Mouse (Mus musculus): ENCODE measurements at regions not wholly inside any gene's neighbourhood (a gene's known extent, or its start where the extent isn't known, plus 50 kb on each side); places are given as distances from the start of the nearest gene placed in this dataset.
"Not testable (repeated sequence)": the region's sequence is repeated elsewhere in the genome, so short reads cannot be mapped to it uniquely, and the experiment has no call there.

DNA sequence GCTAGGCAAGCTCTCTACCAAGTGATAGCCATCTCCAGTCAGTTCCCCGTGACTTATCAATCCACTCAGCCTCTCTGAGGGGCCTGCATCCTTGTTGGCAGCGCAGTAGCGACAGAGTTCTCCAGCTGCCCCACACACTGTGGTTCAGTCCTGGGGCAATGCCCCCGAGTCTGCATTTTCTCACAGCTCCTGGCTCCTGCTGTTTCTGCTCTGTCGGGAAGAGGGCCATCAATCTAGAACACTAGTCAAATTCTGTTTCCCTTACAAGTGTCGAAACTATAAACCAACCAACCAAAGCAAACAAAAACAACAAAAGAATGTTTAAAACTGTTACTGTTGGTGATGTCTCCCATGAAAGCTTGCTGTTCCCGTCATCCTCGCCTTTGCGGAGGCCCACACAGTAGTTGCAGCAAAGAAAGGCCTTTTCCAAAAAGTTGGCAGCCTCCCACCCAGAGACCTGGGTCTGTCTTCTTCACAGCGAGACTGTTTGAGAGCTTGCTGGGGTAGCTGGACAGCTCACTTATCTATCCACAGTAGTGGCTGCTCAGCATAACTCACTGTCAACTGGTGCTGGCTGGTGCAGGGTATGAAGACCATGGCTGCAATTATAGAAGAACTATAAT is 201.9 kb upstream of the Prok2 start:
- no peak for ATAC-seq (replicated peaks; ENCODE audit: insufficient number of reproducible peaks, low FRiP score, low TSS enrichment, poor library complexity, severe bottlenecking)

DNA sequence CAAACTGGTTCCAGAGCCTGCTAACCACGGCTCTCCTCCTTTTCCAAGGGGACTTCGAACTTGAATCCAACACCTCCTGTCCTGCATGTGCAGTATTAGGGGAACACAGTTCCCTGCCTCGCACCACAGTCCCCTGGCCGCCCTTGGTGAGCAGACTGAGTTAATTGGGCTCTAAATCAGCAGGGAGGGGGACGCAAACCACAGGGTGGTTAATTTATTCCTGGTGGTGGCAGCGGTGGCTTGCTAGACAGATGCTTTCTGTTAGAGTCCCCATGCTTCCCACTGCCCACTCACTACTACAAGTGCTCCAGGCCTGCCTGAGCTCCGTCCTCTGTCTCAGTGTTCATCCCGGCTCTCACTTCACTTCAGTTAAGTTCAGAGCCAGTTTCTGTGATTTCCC is 198.0 kb upstream of the Prok2 start:
- ATAC-seq (replicated peaks; ENCODE audit: insufficient number of reproducible peaks, low FRiP score, low TSS enrichment, poor library complexity, severe bottlenecking), result no peak

DNA sequence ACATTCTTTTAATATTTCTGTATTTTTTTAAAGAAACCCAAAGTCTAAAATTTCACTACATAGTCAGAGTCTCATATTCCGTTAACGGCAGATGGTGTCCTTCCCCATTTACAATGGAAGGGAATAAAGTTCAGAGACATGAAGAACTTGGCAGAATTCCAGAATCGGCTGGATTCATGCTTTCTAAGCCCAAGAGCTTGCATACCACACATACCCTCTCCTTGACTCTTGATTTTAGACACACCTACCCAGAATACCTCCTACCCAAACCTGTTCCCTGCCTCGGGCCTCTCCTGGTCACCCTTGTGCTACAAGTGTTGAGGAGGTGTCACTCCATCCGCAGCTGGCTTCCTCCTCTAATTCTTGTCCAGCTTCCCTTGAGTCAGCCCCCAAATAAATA is 195.8 kb upstream of the Prok2 start:
- ATAC-seq (replicated peaks; ENCODE audit: insufficient number of reproducible peaks, low FRiP score, low TSS enrichment, poor library complexity, severe bottlenecking), result no peak

DNA sequence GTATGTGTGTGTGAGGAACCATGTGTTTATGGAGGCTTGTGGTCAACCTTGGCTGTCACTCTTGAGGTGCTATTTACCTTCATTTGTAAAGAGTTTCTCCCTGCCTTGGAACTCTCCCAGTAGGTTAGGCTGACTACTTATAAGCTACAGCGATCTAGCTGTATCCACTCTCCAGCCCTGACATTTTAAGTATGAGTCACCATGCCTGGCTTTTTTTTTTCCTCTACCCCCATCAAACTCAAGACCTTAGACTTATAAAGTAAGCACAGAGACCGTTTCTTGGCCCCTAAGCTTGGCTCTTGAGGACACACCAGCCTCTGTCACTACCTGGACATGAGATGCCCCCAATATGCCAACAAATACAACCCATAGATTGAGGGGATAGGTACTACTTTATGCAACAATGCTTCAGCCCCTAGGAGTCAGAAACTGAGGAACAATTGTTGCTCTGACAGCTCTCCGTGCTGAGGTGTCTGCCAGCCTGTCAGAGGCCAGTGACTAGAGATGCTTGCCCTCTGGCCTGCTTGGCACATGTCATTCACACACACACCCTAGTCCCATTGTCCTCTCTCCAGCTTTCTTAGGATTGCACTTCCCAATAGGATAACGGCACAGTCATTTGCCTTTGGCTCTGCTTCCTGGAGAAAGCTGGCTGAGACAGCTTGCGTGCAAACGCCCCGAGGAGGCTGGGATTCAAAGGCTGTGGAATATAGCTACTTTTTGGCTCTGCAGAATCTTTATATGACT is 193.8 kb upstream of the Prok2 start:
- no peak for ATAC-seq (replicated peaks; ENCODE audit: insufficient number of reproducible peaks, low FRiP score, low TSS enrichment, poor library complexity, severe bottlenecking)

DNA sequence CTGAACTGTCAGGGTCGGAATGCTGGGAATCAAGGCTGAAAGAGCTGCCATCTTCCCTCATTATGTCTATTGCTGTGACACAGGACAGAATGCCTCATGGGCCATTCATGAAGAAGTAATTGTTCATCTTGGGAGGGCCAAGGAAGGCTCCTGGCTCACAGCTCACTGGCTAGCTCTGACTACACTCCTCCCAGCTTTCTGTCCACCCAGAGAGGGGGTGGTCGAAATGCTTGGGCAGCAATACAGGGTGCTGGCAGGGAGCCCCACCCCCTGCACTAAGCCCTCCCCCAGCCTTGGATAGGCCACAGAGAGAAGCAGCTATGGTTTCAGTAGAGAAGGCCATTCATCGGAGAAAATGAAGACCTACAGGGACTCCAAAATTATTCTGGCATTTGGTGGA is 192.2 kb upstream of the Prok2 start:
- ATAC-seq (replicated peaks; ENCODE audit: insufficient number of reproducible peaks, low FRiP score, low TSS enrichment, poor library complexity, severe bottlenecking), result no peak

DNA sequence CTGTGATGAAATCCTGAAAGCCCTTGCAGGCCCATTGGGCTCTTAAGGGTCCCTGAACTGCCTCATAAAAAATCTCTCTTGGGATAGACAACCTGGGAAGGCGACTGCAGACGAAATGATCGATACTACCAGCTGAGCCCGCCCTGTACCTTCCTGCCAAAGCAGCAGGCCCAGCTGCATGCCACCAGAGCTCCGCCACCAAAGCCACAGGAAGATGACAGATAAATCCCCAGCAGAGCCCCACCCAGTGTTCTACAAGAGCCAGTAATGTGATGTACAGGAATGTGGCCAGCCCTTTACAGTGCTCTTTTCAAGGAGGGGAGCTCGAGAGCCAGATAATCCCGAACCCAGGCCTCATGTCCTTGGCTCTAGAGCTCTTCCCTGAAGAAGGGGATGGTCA is 183.7 kb upstream of the Prok2 start:
- ATAC-seq (replicated peaks; ENCODE audit: insufficient number of reproducible peaks, low FRiP score, low TSS enrichment, poor library complexity, severe bottlenecking), result no peak

- ATAC-seq (replicated peaks; ENCODE audit: insufficient number of reproducible peaks, low FRiP score, low TSS enrichment, poor library complexity, severe bottlenecking), result no peak
Measured at GRCm38 (mm10) chr6:99909459-99909858, 183.3 kb upstream of the Prok2 start.

- no peak for ATAC-seq (replicated peaks; ENCODE audit: insufficient number of reproducible peaks, low FRiP score, low TSS enrichment, poor library complexity, severe bottlenecking)
Measured at GRCm38 (mm10) chr6:99908066-99908465, 181.9 kb upstream of the Prok2 start.

GRCm38 (mm10) chr6:99905194-99905593 is 179.0 kb upstream of the Prok2 start:
- no peak for ATAC-seq (replicated peaks; ENCODE audit: insufficient number of reproducible peaks, low FRiP score, low TSS enrichment, poor library complexity, severe bottlenecking)

- no peak for ATAC-seq (replicated peaks; ENCODE audit: insufficient number of reproducible peaks, low FRiP score, low TSS enrichment, poor library complexity, severe bottlenecking)
Measured at GRCm38 (mm10) chr6:99904607-99905006, 178.4 kb upstream of the Prok2 start.

DNA sequence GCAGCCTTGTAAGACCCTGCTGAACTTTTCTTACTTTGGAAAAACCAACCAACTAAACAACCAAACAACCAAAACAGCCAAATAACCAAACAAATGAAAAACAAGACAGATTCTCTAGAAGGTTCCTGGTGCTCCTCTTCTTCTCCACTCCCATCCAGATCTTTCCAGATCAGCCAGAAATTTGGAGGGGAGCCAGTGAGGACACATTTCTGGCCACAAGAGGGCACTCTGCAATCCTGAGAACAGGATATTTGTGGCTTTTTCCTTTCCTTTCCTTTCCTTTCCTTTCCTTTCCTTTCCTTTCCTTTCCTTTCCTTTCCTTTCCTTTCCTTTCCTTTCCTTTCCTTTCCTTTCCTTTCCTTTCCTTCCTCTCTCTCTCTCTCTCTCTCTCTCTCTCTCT is 177.9 kb upstream of the Prok2 start:
- ATAC-seq (replicated peaks; ENCODE audit: insufficient number of reproducible peaks, low FRiP score, low TSS enrichment, poor library complexity, severe bottlenecking), result not testable (repeated sequence)

DNA sequence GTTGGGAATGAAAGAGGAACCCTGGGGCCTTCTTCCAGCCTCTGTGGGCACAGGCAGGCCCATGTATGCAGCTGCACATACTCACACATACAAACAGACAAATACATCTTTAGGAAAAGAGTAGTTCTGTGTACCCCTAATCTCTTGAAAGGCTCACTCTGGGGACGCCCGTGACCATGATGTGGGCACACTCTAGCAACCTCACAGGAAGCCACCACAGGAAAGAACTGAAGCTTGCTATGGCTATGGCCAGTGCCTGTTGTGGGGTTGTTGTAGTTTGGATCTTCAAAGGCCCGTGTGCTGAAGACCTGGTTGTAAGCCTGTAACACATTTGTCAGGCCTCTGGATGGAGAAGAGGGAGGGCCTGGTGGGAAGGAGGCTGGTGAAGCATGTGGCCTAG is 175.4 kb upstream of the Prok2 start:
- no peak for ATAC-seq (replicated peaks; ENCODE audit: insufficient number of reproducible peaks, low FRiP score, low TSS enrichment, poor library complexity, severe bottlenecking)

GRCm38 (mm10) chr6:99901146-99901545 is 175.0 kb upstream of the Prok2 start:
- ATAC-seq (replicated peaks; ENCODE audit: insufficient number of reproducible peaks, low FRiP score, low TSS enrichment, poor library complexity, severe bottlenecking), result no peak

DNA sequence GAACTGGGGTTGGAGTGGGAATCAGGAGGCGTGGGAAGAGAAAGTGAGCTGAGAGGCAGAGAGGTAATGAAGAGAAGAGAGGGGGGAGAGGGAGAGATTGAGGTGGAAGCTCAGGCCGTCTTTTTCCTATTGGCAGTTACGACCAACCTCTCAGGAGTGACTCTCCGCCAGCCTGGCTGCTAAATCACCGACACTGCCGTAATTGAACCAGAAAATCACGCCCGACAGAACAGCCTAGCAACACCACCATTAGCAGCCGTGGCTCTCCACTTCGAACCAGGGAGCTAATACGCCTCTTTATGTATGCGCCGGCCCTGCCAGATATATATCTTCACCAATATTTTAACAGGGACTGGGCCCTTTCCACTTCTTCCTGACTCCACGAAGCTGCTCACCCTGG is 173.5 kb upstream of the Prok2 start:
- no peak for ATAC-seq (replicated peaks; ENCODE audit: insufficient number of reproducible peaks, low FRiP score, low TSS enrichment, poor library complexity, severe bottlenecking)

DNA sequence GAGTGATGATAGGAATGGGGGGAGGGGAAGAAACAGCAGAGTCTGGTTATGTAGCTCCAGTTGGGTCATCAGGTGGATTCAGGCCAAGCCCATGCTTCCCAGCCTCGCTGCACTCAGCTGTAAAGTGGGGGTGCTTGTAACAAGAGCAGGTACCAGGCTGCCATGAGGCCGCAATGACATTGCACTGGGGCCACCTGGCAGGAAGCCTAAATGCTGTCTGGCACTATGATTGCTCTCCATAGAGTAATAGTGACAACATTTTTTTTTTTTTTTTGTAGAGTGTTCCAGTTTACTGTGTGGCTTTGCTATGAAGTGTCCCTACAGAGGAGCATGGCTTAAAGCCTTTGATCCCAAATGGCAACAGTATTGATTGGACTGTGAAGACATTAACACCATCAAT is 171.9 kb upstream of the Prok2 start:
- ATAC-seq (replicated peaks; ENCODE audit: insufficient number of reproducible peaks, low FRiP score, low TSS enrichment, poor library complexity, severe bottlenecking), result no peak

GRCm38 (mm10) chr6:99895558-99895957 is 169.4 kb upstream of the Prok2 start:
- no peak for ATAC-seq (replicated peaks; ENCODE audit: insufficient number of reproducible peaks, low FRiP score, low TSS enrichment, poor library complexity, severe bottlenecking)

DNA sequence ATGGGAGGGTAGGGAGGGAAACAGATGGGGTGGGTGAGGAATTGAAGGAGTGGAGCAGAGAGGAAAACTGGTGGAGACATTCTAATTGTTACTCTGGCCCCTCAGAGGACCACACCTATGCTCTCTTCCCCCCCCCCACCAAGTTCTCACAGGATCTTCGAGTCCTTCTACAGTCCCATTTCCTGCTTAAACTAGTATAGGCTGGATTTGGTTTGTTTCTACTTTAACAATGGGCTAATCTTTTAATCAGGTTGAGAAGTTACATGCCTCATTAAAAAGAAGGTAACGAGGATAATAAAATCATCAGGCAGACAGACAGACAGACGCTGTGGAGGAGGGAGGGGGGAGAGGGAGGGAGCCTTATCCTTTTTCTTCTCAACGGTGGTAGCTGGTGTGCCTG is 167.7 kb upstream of the Prok2 start:
- ATAC-seq (replicated peaks; ENCODE audit: insufficient number of reproducible peaks, low FRiP score, low TSS enrichment, poor library complexity, severe bottlenecking), result no peak

DNA sequence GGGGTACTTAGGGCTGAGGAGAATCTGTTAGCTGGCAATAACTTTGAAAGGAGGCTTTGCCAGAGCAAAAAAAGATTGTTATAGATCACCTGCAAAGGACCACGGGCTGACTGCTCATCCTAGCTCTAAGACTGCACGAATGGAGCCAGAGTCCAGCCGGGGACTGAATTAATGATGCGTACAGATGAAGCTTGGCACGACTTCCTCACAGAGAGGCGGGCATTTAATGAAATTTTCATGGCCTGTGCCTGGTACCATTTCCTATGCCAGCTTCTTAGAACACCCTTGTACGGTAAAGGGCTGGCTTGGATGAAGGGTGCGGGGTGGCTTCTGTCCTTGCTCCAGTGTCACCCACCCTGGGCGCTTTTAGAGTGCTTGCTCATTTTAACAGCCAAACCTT is 166.0 kb upstream of the Prok2 start:
- ATAC-seq (replicated peaks; ENCODE audit: insufficient number of reproducible peaks, low FRiP score, low TSS enrichment, poor library complexity, severe bottlenecking), result no peak

DNA sequence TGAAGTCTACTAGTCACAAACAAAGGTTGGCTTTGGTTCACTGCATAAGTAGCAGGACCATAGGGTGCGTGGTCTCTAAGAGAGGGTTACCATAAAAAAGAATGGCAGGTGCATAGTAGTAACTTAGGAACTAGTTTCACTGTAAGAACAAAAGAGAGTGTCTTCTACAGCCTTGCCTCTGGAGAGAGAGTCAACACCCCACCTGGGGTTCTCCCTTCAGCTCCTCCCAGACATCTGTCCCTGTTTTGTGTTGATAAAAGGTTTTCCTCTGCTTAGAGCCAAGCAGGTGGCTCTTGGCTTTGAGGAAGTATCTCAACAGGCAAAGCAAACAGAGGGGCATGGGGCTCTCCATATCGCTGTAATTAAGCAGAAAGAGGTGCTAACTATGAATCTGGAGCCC is 165.6 kb upstream of the Prok2 start:
- no peak for ATAC-seq (replicated peaks; ENCODE audit: insufficient number of reproducible peaks, low FRiP score, low TSS enrichment, poor library complexity, severe bottlenecking)

- ATAC-seq (replicated peaks; ENCODE audit: insufficient number of reproducible peaks, low FRiP score, low TSS enrichment, poor library complexity, severe bottlenecking), result no peak
Measured at GRCm38 (mm10) chr6:99890805-99891204, 164.6 kb upstream of the Prok2 start.

DNA sequence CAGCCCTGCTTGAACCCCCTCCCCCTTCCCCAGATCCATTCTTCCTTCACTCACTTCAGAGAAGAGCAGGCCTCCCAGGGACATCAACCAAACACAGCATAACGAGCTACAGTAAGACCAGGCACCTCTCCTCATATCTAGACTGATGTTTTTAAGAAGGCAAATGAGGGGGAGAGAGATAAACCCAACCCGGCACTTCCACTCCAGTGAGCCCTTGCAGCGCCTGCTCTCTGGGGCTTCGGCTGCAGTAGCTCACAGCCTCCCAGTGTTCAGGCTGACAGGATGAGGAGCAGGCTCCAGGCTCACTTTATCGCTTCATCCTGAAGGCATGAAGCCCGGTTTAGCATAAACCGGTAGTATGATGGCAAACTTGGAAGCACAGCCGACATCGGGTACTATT is 162.9 kb upstream of the Prok2 start:
- no peak for ATAC-seq (replicated peaks; ENCODE audit: insufficient number of reproducible peaks, low FRiP score, low TSS enrichment, poor library complexity, severe bottlenecking)

All from monocyte, adult 5-6 weeks (primary cell).